Mouse (Mus musculus) MEL (cell line): ENCODE data around the gene Kcnk13. TPM values are rescaled to one million over a fixed set of nuclear protein-coding genes. Genes with fewer than 3 reads are reported as not detected.

Experiments
- DNase-seq: peaks from one replicate; pipeline ENCODE4 v3.0.0; 2011; ENCODE audit warnings: low read depth, low spot score
- H3K27ac ChIP-seq: 2 replicates; pipeline ENCODE4 v1.5.1; 2012; ENCODE audit warnings: low read depth, mild to moderate bottlenecking, control low read depth, low read length, moderate library complexity; ENCODE audit not compliant: control insufficient read depth
- H3K27me3 ChIP-seq, 2 experiments: fragments of 150-350 bp in 1 of 2; sonication (generic) in 1 of 2; 2 replicates each; pipeline ENCODE4 v1.6.1; 2012; ENCODE audit warnings: low read length in 2 of 2, mild to moderate bottlenecking in 2 of 2, improper control_type of control experiment in 1 of 2, moderate library complexity in 1 of 2; ENCODE audit not compliant: insufficient read depth in 2 of 2, control insufficient read depth in 1 of 2
- H3K36me3 ChIP-seq, 2 experiments: 2 replicates each; pipeline ENCODE4 v1.6.1; 2012 to 2014; ENCODE audit warnings: low read length in 2 of 2, improper control_type of control experiment in 1 of 2, inconsistent platforms in 1 of 2, mild to moderate bottlenecking in 1 of 2; ENCODE audit not compliant: insufficient read depth in 2 of 2, control insufficient read depth in 1 of 2
- H3K4me1 ChIP-seq, 2 experiments: fragments of 150-350 bp in 1 of 2; sonication (generic) in 1 of 2; 2 replicates each; pipeline ENCODE4 v1.6.1; 2012; ENCODE audit warnings: low read length in 2 of 2, improper control_type of control experiment in 1 of 2, mild to moderate bottlenecking in 1 of 2; ENCODE audit not compliant: insufficient read depth in 2 of 2, control insufficient read depth in 1 of 2
- H3K4me3 ChIP-seq, 2 experiments: fragments of 150-350 bp in 1 of 2; sonication (generic) in 1 of 2; 2 replicates each; pipeline ENCODE4 v1.5.1; 2012; ENCODE audit warnings: low read depth in 2 of 2, low read length in 2 of 2, mild to moderate bottlenecking in 2 of 2, moderate library complexity in 2 of 2, control low read depth in 1 of 2, improper control_type of control experiment in 1 of 2; ENCODE audit not compliant: control insufficient read depth in 1 of 2, insufficient read depth in 1 of 2
- H3K79me2 ChIP-seq: 2 replicates; pipeline ENCODE4 v1.6.1; 2012; ENCODE audit warnings: mild to moderate bottlenecking, low read length, moderate library complexity; ENCODE audit not compliant: control insufficient read depth, poor library complexity, insufficient read depth
- H3K9ac ChIP-seq: 2 replicates; pipeline ENCODE4 v1.6.1; 2012; ENCODE audit warnings: low read depth, mild to moderate bottlenecking, control low read depth, low read length, moderate library complexity; ENCODE audit not compliant: control insufficient read depth, poor library complexity, severe bottlenecking
- H3K9me3 ChIP-seq: fragments of 150-350 bp; sonication (generic); replicated peaks from 2 replicates; pipeline ENCODE4 v1.6.1; 2012; ENCODE audit warnings: mild to moderate bottlenecking, low read length, improper control_type of control experiment, moderate library complexity; ENCODE audit not compliant: insufficient read depth
- CHD1 ChIP-seq: IDR thresholded peaks from 2 replicates; pipeline ENCODE4 v1.6.1; 2012; ENCODE audit warnings: low read depth, mild to moderate bottlenecking, inconsistent platforms, low read length, improper control_type of control experiment
- CTCF ChIP-seq, 3 experiments: IDR thresholded peaks in 2 of 3; conservative IDR thresholded peaks in 1 of 3; 2 replicates each; pipeline ENCODE4 v1.5.1; 2011 to 2012; ENCODE audit warnings: low read length in 3 of 3, low read depth in 2 of 3, mild to moderate bottlenecking in 2 of 3, improper control_type of control experiment in 1 of 3, inconsistent platforms in 1 of 3, mixed read lengths in 1 of 3, moderate library complexity in 1 of 3; ENCODE audit not compliant: control insufficient read depth in 1 of 3, insufficient read depth in 1 of 3, poor library complexity in 1 of 3, severe bottlenecking in 1 of 3
- ETS1 ChIP-seq: IDR thresholded peaks from 2 replicates; pipeline ENCODE4 v1.6.1; 2012; ENCODE audit warnings: low read depth, mild to moderate bottlenecking, inconsistent platforms, low read length, improper control_type of control experiment, moderate library complexity
- GABPA ChIP-seq: IDR thresholded peaks from 2 replicates; pipeline ENCODE4 v1.6.1; 2012; ENCODE audit warnings: low read depth, mild to moderate bottlenecking, inconsistent platforms, low read length, improper control_type of control experiment, moderate library complexity
- HCFC1 ChIP-seq: IDR thresholded peaks from 2 replicates; pipeline ENCODE4 v1.6.1; 2012; ENCODE audit warnings: low read depth, mild to moderate bottlenecking, inconsistent platforms, low read length, improper control_type of control experiment, moderate library complexity
- JUND ChIP-seq: IDR thresholded peaks from 2 replicates; pipeline ENCODE4 v1.6.1; 2011; ENCODE audit warnings: low read depth, mild to moderate bottlenecking, improper control_type of control experiment, low read length
- MAX ChIP-seq: IDR thresholded peaks from 2 replicates; pipeline ENCODE4 v1.6.1; 2011; ENCODE audit warnings: low read length, improper control_type of control experiment
- MEF2A ChIP-seq: IDR thresholded peaks from 2 replicates; pipeline ENCODE4 v1.6.1; 2014; ENCODE audit warnings: low read depth, mild to moderate bottlenecking, inconsistent platforms, low read length, improper control_type of control experiment; ENCODE audit not compliant: poor library complexity, insufficient replicate concordance, severe bottlenecking; ENCODE audit errors: extremely low read depth
- MYC ChIP-seq: IDR thresholded peaks from 2 replicates; pipeline ENCODE4 v1.6.1; 2011; ENCODE audit warnings: low read depth, mild to moderate bottlenecking, low read length, improper control_type of control experiment, moderate library complexity
- NRF1 ChIP-seq: IDR thresholded peaks from 2 replicates; pipeline ENCODE4 v1.6.1; 2014; ENCODE audit warnings: low read depth, mild to moderate bottlenecking, inconsistent platforms, low read length, improper control_type of control experiment, moderate library complexity; ENCODE audit not compliant: poor library complexity, insufficient read depth, severe bottlenecking
- POLR2A ChIP-seq, 2 experiments: IDR thresholded peaks; 2 replicates each; pipeline ENCODE4 v1.6.1; 2011 to 2012; ENCODE audit warnings: low read length in 2 of 2, mild to moderate bottlenecking in 2 of 2, control low read depth in 1 of 2, improper control_type of control experiment in 1 of 2, low read depth in 1 of 2, moderate library complexity in 1 of 2; ENCODE audit not compliant: control insufficient read depth in 1 of 2, insufficient read depth in 1 of 2, poor library complexity in 1 of 2
- POLR2AphosphoS5 ChIP-seq: IDR thresholded peaks from 2 replicates; pipeline ENCODE4 v1.6.1; 2012; ENCODE audit warnings: low read depth, borderline replicate concordance, mild to moderate bottlenecking, inconsistent platforms, low read length, moderate library complexity, mixed read lengths
- RAD21 ChIP-seq: IDR thresholded peaks from 2 replicates; pipeline ENCODE4 v1.6.1; 2011; ENCODE audit warnings: mild to moderate bottlenecking, low read depth, low read length, improper control_type of control experiment
- RCOR1 ChIP-seq: IDR thresholded peaks from 2 replicates; pipeline ENCODE4 v1.6.1; 2012; ENCODE audit warnings: low read depth, mild to moderate bottlenecking, inconsistent platforms, low read length, improper control_type of control experiment
- SIN3A ChIP-seq: IDR thresholded peaks from 2 replicates; pipeline ENCODE4 v1.6.1; 2012; ENCODE audit warnings: low read length, improper control_type of control experiment, inconsistent platforms
- SMC3 ChIP-seq: IDR thresholded peaks from 2 replicates; pipeline ENCODE4 v1.6.1; 2011; ENCODE audit warnings: low read depth, low read length, improper control_type of control experiment
- TBP ChIP-seq: IDR thresholded peaks from 2 replicates; pipeline ENCODE4 v1.8.0; 2011; ENCODE audit warnings: low read depth, low read length, improper control_type of control experiment
- UBTF ChIP-seq: IDR thresholded peaks from 2 replicates; pipeline ENCODE4 v1.6.1; 2012; ENCODE audit warnings: low read depth, mild to moderate bottlenecking, inconsistent platforms, low read length, improper control_type of control experiment, moderate library complexity, borderline replicate concordance; ENCODE audit not compliant: insufficient read depth
- USF1 ChIP-seq: IDR thresholded peaks from 2 replicates; pipeline ENCODE4 v1.6.1; 2014; ENCODE audit warnings: low read depth, mild to moderate bottlenecking, inconsistent platforms, low read length, improper control_type of control experiment, moderate library complexity
- USF2 ChIP-seq, 2 experiments: IDR thresholded peaks; 2 replicates each; pipeline ENCODE4 v1.6.1; 2011 to 2012; ENCODE audit warnings: improper control_type of control experiment in 2 of 2, low read length in 2 of 2, borderline replicate concordance in 1 of 2, inconsistent platforms in 1 of 2, low read depth in 1 of 2, mild to moderate bottlenecking in 1 of 2; ENCODE audit not compliant: insufficient read depth in 1 of 2
- polyA plus RNA-seq, 2 experiments: library from polyadenylated mRNA; stranded (reverse) in 1 of 2; unstranded in 1 of 2; fragments of >175 nt in 1 of 2; fragments of >200 nt in 1 of 2; gene quantifications; 2 replicates each; pipeline versions ENCODE4 v1.2.1 to v1.2.4; 2012; ENCODE audit warnings: low replicate concordance in 2 of 2, low read depth in 1 of 2; ENCODE audit not compliant: insufficient read length in 2 of 2, insufficient read depth in 1 of 2, missing spikeins in 1 of 2
- total RNA-seq: library from RNA; depleted of rRNA; stranded (reverse); fragments of 300-350 nt; gene quantifications from 2 replicates; pipeline ENCODE4 v1.2.3, GENCODE M21; 2012

The Kcnk13 gene
- total and polyA plus RNA-seq, 3 experiments, result not detected

GRCm38 (mm10) chr12:99942441-99942840 is 21.9 kb upstream of the Kcnk13 start:
- Histone ChIP-seq H3K9me3 (no peaks in the 10 kb centered on the region), H3K4me3 (no peak overlapping the region), H3K27me3 (no peaks in the 10 kb centered on the region), H3K27ac (no peak overlapping the region), H3K79me2 (no peaks in the 10 kb centered on the region), H3K4me1 (no peaks in the 10 kb centered on the region), H3K36me3 (peaks cover 0 to 1% of the 10 kb centered on the region in 2 experiments; a peak in 1 of 4 replicates), H3K9ac (no peak overlapping the region)
- no peak for TF ChIP-seq MYC
- no peak for TF ChIP-seq POLR2A (IDR thresholded peaks at IDR 0.05; ENCODE audit: control insufficient read depth in 1 of 2, insufficient read depth in 1 of 2, low read depth in 1 of 2, low read length in 2 of 2, poor library complexity in 1 of 2)
- TF ChIP-seq SIN3A, result no peak
- TF ChIP-seq TBP, result no peak
- no peak for TF ChIP-seq RCOR1
- no peak for TF ChIP-seq USF2 (IDR thresholded peaks at IDR 0.05; ENCODE audit: borderline replicate concordance in 1 of 2, insufficient read depth in 1 of 2, low read depth in 1 of 2, low read length in 2 of 2)
- TF ChIP-seq MAX, result no peak
- TF ChIP-seq USF1, result no peak
- no peak for TF ChIP-seq UBTF
- TF ChIP-seq POLR2AphosphoS5, result no peak
- TF ChIP-seq RAD21, result no peak
- TF ChIP-seq ETS1, result no peak
- TF ChIP-seq CHD1, result no peak
- no peak for TF ChIP-seq HCFC1
- TF ChIP-seq MEF2A, result no peak
- TF ChIP-seq NRF1, result no peak
- no peak for TF ChIP-seq JUND
- DNase-seq, result no peak

- no peak overlapping the region for H3K27ac ChIP-seq
- TF ChIP-seq CTCF (IDR thresholded peaks at IDR 0.05 in 2 of 3, conservative IDR thresholded peaks at IDR 0.05 in 1 of 3; ENCODE audit: control insufficient read depth in 1 of 3, insufficient read depth in 1 of 3, low read depth in 2 of 3, low read length in 3 of 3, poor library complexity in 1 of 3, severe bottlenecking in 1 of 3) (peak; percentile 30 to 66 (median 48); a peak in 5 of 6 replicates), RAD21 (peak; percentile 36), SMC3 (peak; percentile 34), GABPA (no peak)
- TF ChIP-seq, all 39 proteins: peak for 3
- Histone ChIP-seq H3K27me3 (no peaks in the 10 kb centered on the region), H3K4me3 (no peak overlapping the region), H3K4me1 (no peaks in the 10 kb centered on the region), H3K9ac (no peak overlapping the region), H3K9me3 (no peaks in the 10 kb centered on the region), H3K79me2 (no peaks in the 10 kb centered on the region), H3K36me3 (no peaks in the 10 kb centered on the region)
- DNase-seq, result peak; percentile 40
Measured at GRCm38 (mm10) chr12:99952928-99953327, 11.4 kb upstream of the Kcnk13 start.
